Mouse (Mus musculus) cerebellum, postnatal 25 days (tissue): Measurements from ENCODE around the gene Tatdn3.
"Not testable (repeated sequence)": the region's sequence is repeated elsewhere in the genome, so short reads cannot be mapped to it uniquely, and the experiment has no call there.

Experiments used
- DNase-seq, 2 experiments: peaks; one replicate each; pipeline ENCODE4 v3.0.0; 2021; ENCODE audit warnings: mixed read lengths in 2 of 2

The Tatdn3 gene

GRCm38 (mm10) chr1:191073486-191073885 is 10.8 kb upstream of the Tatdn3 start:
- DNase-seq: no peak

- DNase-seq: no peak
These were observed 10.3 kb upstream of the Tatdn3 start for GRCm38 (mm10) chr1:191073001-191073400.

GRCm38 (mm10) chr1:191072329-191072913 is 9.7 kb upstream of the Tatdn3 start:
- no peak for DNase-seq

GRCm38 (mm10) chr1:191071613-191072012 is 8.9 kb upstream of the Tatdn3 start:
- DNase-seq: no peak

GRCm38 (mm10) chr1:191070259-191070658 is 7.5 kb upstream of the Tatdn3 start:
- no peak for DNase-seq

GRCm38 (mm10) chr1:191068377-191068776 is 5.6 kb upstream of the Tatdn3 start:
- no peak for DNase-seq

GRCm38 (mm10) chr1:191065188-191065587 is 2.5 kb upstream of the Tatdn3 start:
- DNase-seq: no peak

- DNase-seq: no peak
These were observed 1.8 kb upstream of the Tatdn3 start for GRCm38 (mm10) chr1:191064535-191064934.

- DNase-seq: no peak
These were observed 968 bp upstream of the Tatdn3 start for GRCm38 (mm10) chr1:191063700-191064099.

GRCm38 (mm10) chr1:191062241-191062780 is 421 bp downstream of the Tatdn3 start:
- DNase-seq: no peak

GRCm38 (mm10) chr1:191057461-191057860 is 5.3 kb downstream of the Tatdn3 start:
- no peak for DNase-seq

- DNase-seq: no peak
These were observed 7.2 kb downstream of the Tatdn3 start for GRCm38 (mm10) chr1:191055533-191055873.

- no peak for DNase-seq
These were observed 7.7 kb downstream of the Tatdn3 start for GRCm38 (mm10) chr1:191054870-191055532.

GRCm38 (mm10) chr1:191053555-191053954 is 9.2 kb downstream of the Tatdn3 start:
- DNase-seq: no peak

GRCm38 (mm10) chr1:191046231-191046824 is 16.4 kb downstream of the Tatdn3 start:
- no peak for DNase-seq

- DNase-seq: no peak
These were observed 17.5 kb downstream of the Tatdn3 start for GRCm38 (mm10) chr1:191045264-191045663.

GRCm38 (mm10) chr1:191042688-191043087 is 20.0 kb downstream of the Tatdn3 start:
- no peak for DNase-seq

- no peak for DNase-seq
These were observed 20.6 kb downstream of the Tatdn3 start for GRCm38 (mm10) chr1:191042106-191042505.

- no peak for DNase-seq
These were observed 21.4 kb downstream of the Tatdn3 start for GRCm38 (mm10) chr1:191041352-191041751.

GRCm38 (mm10) chr1:191037999-191038398 is 24.7 kb downstream of the Tatdn3 start:
- no peak for DNase-seq

GRCm38 (mm10) chr1:191036554-191037334 is 26.0 kb downstream of the Tatdn3 start, which contains the start of gene Spata45:
Gene Spata45 (plus strand): TSS chr1:191036639.
- no peak for DNase-seq

- no peak for DNase-seq
These were observed 27.1 kb downstream of the Tatdn3 start for GRCm38 (mm10) chr1:191035649-191036048.

GRCm38 (mm10) chr1:191030922-191031425 is 31.8 kb downstream of the Tatdn3 start:
- not testable (repeated sequence) for DNase-seq
